Mouse (Mus musculus): Measurements from ENCODE around the gene Myl4. TPM values are rescaled to one million over a fixed set of nuclear protein-coding genes. Genes with fewer than 3 reads are reported as not detected.

Myl4 gene
- polyA plus RNA-seq, 1 experiment from 2014 or later, result 492 TPM

GRCm38 (mm10) chr11:104625453-104626402, 75.3 kb downstream of the Myl4 start:
- Histone ChIP-seq H3K9me3 (ENCODE audit: control insufficient read depth, low read length) (no peaks in the 10 kb centered on the region), H3K9ac (ENCODE audit: low read depth, low read length) (no peak overlapping the region), H3K27me3 (replicated peaks; ENCODE audit: control insufficient read depth, insufficient read depth, low read length) (no peaks in the 10 kb centered on the region), H3K27ac (replicated peaks; ENCODE audit: low read depth, low read length) (peak overlapping the region; percentile 79), H3K4me2 (ENCODE audit: low read depth, low read length) (peak overlapping the region; percentile 32), H3K4me3 (ENCODE audit: low read depth, low read length) (no peak overlapping the region), H3K4me1 (ENCODE audit: control insufficient read depth, insufficient read depth, low read length) (peaks cover 14% of the 10 kb centered on the region), H3K36me3 (ENCODE audit: control insufficient read depth, insufficient read depth, low read length) (no peaks in the 10 kb centered on the region)
- DNase-seq (ENCODE audit: low spot score) (peak; percentile 94), ATAC-seq (ENCODE audit: low read depth) (peak; percentile 60)
- 19% methylated on average over 12 of the region's 12 CpGs for WGBS

DNA sequence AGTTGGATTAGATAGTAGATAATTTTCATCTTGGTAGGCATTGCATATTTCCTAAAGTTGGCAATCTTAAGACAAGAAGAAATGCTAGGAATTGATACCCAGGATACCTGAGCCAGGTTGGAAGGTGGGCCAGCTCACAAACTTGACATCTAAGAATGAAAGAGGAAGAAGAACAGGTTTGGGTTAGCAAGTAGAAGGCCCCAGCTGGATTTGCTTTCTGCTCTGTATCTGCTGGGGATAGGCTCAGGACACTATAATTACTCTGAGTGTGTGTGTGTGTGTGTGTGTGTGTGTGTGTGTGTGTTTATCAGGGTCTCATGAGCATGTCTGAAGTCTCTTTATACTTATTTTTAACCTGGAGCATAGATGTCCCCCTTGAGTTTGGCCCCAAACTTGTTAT, 76.2 kb downstream of the Myl4 start:
- H3K36me3 ChIP-seq (ENCODE audit: control insufficient read depth, insufficient read depth, low read length), result no peaks in the 10 kb centered on the region
- no peak overlapping the region for H3K4me3 ChIP-seq (ENCODE audit: low read depth, low read length)
- DNase-seq (ENCODE audit: low spot score) (no peak), ATAC-seq (ENCODE audit: low read depth) (no peak)
- no peak overlapping the region for H3K9ac ChIP-seq (ENCODE audit: low read depth, low read length)
- H3K4me1 ChIP-seq (ENCODE audit: control insufficient read depth, insufficient read depth, low read length), result peaks cover 14% of the 10 kb centered on the region
- H3K27ac ChIP-seq (replicated peaks; ENCODE audit: low read depth, low read length), result no peak overlapping the region
- H3K27me3 ChIP-seq (replicated peaks; ENCODE audit: control insufficient read depth, insufficient read depth, low read length), result no peaks in the 10 kb centered on the region
- H3K9me3 ChIP-seq (ENCODE audit: control insufficient read depth, low read length), result no peaks in the 10 kb centered on the region
- H3K4me2 ChIP-seq (ENCODE audit: low read depth, low read length), result no peak overlapping the region

DNA sequence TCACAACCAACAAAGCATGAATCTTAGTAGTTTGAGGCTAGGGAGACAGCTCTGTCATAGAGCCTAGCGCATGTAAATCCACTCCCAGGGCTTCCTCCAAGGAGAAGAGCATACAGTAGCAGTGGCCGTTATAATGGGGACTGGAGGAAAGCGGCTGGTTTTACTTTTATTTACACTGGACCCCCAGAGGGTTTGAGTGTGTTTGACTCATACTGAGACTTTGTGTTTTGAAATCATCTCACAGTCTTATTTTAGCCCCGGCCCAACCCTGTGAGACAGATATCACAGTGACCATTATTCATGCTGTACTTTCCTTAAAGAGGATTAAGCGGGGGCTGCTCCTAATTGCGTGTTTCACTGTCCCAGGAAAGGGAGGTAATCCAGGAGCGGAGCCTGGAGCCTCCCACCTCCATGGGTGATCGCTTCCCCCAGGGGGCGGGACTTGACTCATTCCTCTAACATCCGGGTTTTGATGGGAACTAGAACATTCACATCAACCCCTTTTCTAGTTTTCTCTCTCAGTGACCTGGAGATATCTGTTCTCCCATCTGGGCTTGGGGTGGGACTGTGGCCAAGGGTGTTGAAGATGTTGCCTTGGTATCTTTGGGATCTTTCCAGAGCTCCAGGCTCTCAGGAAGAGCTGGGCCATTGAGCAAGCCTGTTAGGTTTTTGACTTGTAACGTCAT, 77.3 kb downstream of the Myl4 start:
- Histone ChIP-seq H3K36me3 (ENCODE audit: control insufficient read depth, insufficient read depth, low read length) (no peaks in the 10 kb centered on the region), H3K4me2 (ENCODE audit: low read depth, low read length) (no peak overlapping the region), H3K4me3 (ENCODE audit: low read depth, low read length) (no peak overlapping the region), H3K27me3 (replicated peaks; ENCODE audit: control insufficient read depth, insufficient read depth, low read length) (no peaks in the 10 kb centered on the region), H3K9ac (ENCODE audit: low read depth, low read length) (no peak overlapping the region), H3K27ac (replicated peaks; ENCODE audit: low read depth, low read length) (no peak overlapping the region), H3K4me1 (ENCODE audit: control insufficient read depth, insufficient read depth, low read length) (peaks cover 14% of the 10 kb centered on the region), H3K9me3 (ENCODE audit: control insufficient read depth, low read length) (no peaks in the 10 kb centered on the region)
- DNase-seq (ENCODE audit: low spot score) (no peak), ATAC-seq (ENCODE audit: low read depth) (no peak)
- WGBS, result 55% methylated on average over 11 of the region's 11 CpGs

DNA sequence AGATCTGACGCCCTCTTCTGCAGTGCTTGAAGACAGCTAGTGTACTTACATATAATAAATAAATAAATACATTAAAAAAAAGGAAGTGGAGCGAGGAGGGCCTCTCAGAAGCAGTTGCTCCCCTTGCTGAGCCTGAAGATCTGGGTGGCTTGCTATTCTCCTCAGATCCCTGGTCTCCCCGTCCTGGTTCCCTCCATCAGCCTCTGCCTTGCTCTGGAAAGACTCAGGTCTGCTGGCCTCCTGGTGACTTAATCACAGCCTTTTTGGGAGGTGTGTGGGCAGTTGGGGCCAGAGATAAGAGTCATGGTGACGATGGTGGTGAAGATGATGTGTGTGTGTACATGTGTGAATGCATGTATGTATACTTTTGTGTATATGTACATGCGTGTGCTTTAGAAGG, 78.1 kb downstream of the Myl4 start:
- Histone ChIP-seq H3K4me1 (ENCODE audit: control insufficient read depth, insufficient read depth, low read length) (peaks cover 14% of the 10 kb centered on the region), H3K9ac (ENCODE audit: low read depth, low read length) (no peak overlapping the region), H3K4me3 (ENCODE audit: low read depth, low read length) (no peak overlapping the region), H3K27me3 (replicated peaks; ENCODE audit: control insufficient read depth, insufficient read depth, low read length) (no peaks in the 10 kb centered on the region), H3K9me3 (ENCODE audit: control insufficient read depth, low read length) (no peaks in the 10 kb centered on the region), H3K36me3 (ENCODE audit: control insufficient read depth, insufficient read depth, low read length) (no peaks in the 10 kb centered on the region), H3K27ac (replicated peaks; ENCODE audit: low read depth, low read length) (no peak overlapping the region), H3K4me2 (ENCODE audit: low read depth, low read length) (no peak overlapping the region)
- 91% methylated on average over 5 of the region's 5 CpGs for WGBS
- DNase-seq (ENCODE audit: low spot score) (no peak), ATAC-seq (ENCODE audit: low read depth) (no peak)

GRCm38 (mm10) chr11:104630185-104630835, 79.8 kb downstream of the Myl4 start:
- ATAC-seq (ENCODE audit: low read depth) (no peak), DNase-seq (ENCODE audit: low spot score) (no peak)
- Histone ChIP-seq H3K4me3 (ENCODE audit: low read depth, low read length) (no peak overlapping the region), H3K9ac (ENCODE audit: low read depth, low read length) (no peak overlapping the region), H3K27me3 (replicated peaks; ENCODE audit: control insufficient read depth, insufficient read depth, low read length) (no peaks in the 10 kb centered on the region), H3K27ac (replicated peaks; ENCODE audit: low read depth, low read length) (no peak overlapping the region), H3K36me3 (ENCODE audit: control insufficient read depth, insufficient read depth, low read length) (no peaks in the 10 kb centered on the region), H3K4me1 (ENCODE audit: control insufficient read depth, insufficient read depth, low read length) (peaks cover 5% of the 10 kb centered on the region; the same call in 1 of the 2 replicates), H3K4me2 (ENCODE audit: low read depth, low read length) (no peak overlapping the region), H3K9me3 (ENCODE audit: control insufficient read depth, low read length) (no peaks in the 10 kb centered on the region)
- 64% methylated on average over 7 of the region's 7 CpGs for whole genome bisulfite sequencing

DNA sequence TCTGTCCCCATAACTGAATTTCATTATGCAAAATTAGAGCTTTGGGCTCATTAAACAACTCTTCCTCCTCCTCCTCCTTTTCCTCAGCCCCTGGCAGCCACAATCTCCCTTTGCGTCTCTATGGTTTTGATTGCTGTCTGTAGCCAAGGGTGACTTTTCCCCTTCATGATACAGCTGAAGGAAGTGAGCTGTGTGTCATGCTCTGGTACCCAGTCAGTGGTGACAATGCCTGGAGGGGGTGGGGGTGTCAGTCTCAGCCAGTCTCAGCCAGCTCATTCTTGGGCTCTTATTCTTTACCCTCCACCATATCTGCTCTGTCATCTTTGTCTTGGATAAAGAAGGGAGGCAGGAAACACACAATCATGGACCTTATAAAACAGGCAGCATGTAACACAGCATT, 80.8 kb downstream of the Myl4 start:
- Histone ChIP-seq H3K36me3 (ENCODE audit: control insufficient read depth, insufficient read depth, low read length) (no peaks in the 10 kb centered on the region), H3K4me2 (ENCODE audit: low read depth, low read length) (no peak overlapping the region), H3K4me3 (ENCODE audit: low read depth, low read length) (no peak overlapping the region), H3K27me3 (replicated peaks; ENCODE audit: control insufficient read depth, insufficient read depth, low read length) (no peaks in the 10 kb centered on the region), H3K9me3 (ENCODE audit: control insufficient read depth, low read length) (no peaks in the 10 kb centered on the region), H3K4me1 (ENCODE audit: control insufficient read depth, insufficient read depth, low read length) (peaks cover 2% of the 10 kb centered on the region; the same call in 1 of the 2 replicates), H3K9ac (ENCODE audit: low read depth, low read length) (no peak overlapping the region), H3K27ac (replicated peaks; ENCODE audit: low read depth, low read length) (no peak overlapping the region)
- ATAC-seq (ENCODE audit: low read depth), result no peak
- WGBS, result 50% methylated on average over 1 of the region's 1 CpGs
- no peak for DNase-seq (ENCODE audit: low spot score)

DNA sequence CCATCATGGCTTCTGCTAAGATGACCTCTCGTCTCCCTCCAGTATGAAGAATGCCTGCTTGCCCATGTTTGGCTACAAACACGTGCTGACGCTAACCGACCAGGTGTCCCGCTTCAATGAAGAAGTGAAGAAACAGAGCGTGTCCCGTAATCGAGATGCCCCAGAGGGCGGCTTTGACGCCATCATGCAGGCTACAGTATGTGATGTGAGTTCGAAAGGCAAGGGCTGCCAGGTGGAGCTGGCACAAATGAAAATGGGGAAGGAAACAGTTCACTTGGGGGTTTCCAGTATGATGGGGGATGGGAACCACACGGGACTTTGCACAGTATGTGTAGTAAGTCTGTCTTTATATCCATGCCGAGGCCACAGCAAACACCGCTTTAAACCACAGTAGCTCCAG, 86.5 kb downstream of the Myl4 start:
- no peaks in the 10 kb centered on the region for H3K4me1 ChIP-seq (ENCODE audit: control insufficient read depth, insufficient read depth, low read length)
- H3K27ac ChIP-seq (replicated peaks; ENCODE audit: low read depth, low read length), result no peak overlapping the region
- no peaks in the 10 kb centered on the region for H3K27me3 ChIP-seq (replicated peaks; ENCODE audit: control insufficient read depth, insufficient read depth, low read length)
- DNase-seq (ENCODE audit: low spot score), result no peak
- no peak overlapping the region for H3K4me3 ChIP-seq (ENCODE audit: low read depth, low read length)
- ATAC-seq (ENCODE audit: low read depth), result no peak
- H3K36me3 ChIP-seq (ENCODE audit: control insufficient read depth, insufficient read depth, low read length), result no peaks in the 10 kb centered on the region
- 89% methylated on average over 14 of the region's 14 CpGs for WGBS
- no peak overlapping the region for H3K4me2 ChIP-seq (ENCODE audit: low read depth, low read length)
- H3K9me3 ChIP-seq (ENCODE audit: control insufficient read depth, low read length), result no peaks in the 10 kb centered on the region
- no peak overlapping the region for H3K9ac ChIP-seq (ENCODE audit: low read depth, low read length)

DNA sequence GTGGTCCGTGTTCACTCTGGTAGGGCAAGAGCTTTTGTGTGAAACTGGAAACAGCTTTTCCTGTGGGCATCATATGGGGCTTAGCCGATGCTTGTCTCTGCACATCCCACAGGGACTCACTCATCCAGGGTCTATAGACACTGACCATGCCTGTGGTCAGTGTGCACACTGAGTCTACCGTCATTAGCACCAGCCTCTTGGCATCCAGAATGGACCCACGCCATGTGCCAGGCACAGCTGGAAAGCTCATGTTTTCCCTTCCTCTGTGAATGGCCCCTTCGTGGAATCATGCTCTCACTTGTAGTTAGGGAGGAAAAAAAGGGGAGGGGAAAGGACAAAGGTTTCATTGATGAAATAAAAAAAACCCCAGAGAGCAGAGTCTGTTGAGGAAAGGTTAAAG, 87.5 kb downstream of the Myl4 start:
- Histone ChIP-seq H3K27me3 (replicated peaks; ENCODE audit: control insufficient read depth, insufficient read depth, low read length) (no peaks in the 10 kb centered on the region), H3K27ac (replicated peaks; ENCODE audit: low read depth, low read length) (no peak overlapping the region; the same call in 1 of the 2 replicates), H3K4me2 (ENCODE audit: low read depth, low read length) (no peak overlapping the region), H3K4me1 (ENCODE audit: control insufficient read depth, insufficient read depth, low read length) (no peaks in the 10 kb centered on the region), H3K36me3 (ENCODE audit: control insufficient read depth, insufficient read depth, low read length) (no peaks in the 10 kb centered on the region), H3K9me3 (ENCODE audit: control insufficient read depth, low read length) (no peaks in the 10 kb centered on the region), H3K9ac (ENCODE audit: low read depth, low read length) (no peak overlapping the region), H3K4me3 (ENCODE audit: low read depth, low read length) (no peak overlapping the region)
- WGBS, result 44% methylated on average over 5 of the region's 5 CpGs
- DNase-seq (ENCODE audit: low spot score) (peak; percentile 12), ATAC-seq (ENCODE audit: low read depth) (no peak)
